Mouse (Mus musculus): ENCODE data around the gene Scly.

The Scly gene

GRCm38 (mm10) chr1:91365816-91366214 lies 67.7 kb downstream of the Scly start:
- peak; percentile 18 for DNase-seq

GRCm38 (mm10) chr1:91366215-91367108 lies 68.3 kb downstream of the Scly start, which contains the start of gene Erfe:
Gene Erfe, plus strand, starts transcription at chr1:91366430.
- DNase-seq = peak; percentile 82

DNA sequence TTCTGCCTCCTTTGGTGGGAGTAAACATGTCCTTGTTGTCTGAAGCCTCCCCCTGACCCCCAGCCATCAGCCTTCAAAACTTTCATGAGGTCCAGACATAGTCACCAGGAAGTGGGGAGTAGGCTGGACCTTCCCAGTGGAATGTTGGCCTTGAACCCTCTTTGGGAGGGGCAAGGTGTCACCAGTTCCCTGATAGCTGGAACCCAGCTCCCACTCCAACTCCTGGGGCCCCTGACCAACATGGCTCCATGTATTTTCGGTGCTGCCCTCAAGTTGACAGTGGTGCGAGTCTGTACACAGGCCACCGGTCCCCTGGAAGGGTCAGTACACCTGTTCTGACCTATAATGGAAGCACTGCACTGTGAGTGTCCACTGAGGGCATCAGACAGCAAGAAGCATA lies 69.2 kb downstream of the Scly start:
- DNase-seq = no peak

GRCm38 (mm10) chr1:91369408-91369807 lies 71.3 kb downstream of the Scly start:
- DNase-seq = no peak

DNA sequence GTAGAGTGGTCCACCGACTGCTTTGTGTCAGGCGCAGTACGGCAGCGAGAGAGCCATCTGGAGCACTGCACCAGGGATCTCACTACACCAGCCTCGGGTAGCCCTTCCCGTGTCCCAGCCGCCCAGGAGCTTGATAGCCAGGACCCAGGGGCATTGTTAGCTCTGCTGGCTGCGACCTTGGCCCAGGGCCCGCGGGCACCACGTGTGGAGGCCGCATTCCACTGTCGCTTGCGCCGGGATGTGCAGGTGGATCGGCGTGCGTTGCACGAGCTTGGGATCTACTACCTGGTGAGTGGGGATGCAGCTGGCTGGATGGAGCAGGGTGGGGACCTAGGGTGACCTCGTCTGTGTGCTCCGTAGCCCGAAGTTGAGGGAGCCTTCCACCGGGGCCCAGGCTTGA lies 71.9 kb downstream of the Scly start:
- DNase-seq = no peak

Measured in lung, postnatal 10 days (tissue).